In the genomic region with DNA sequence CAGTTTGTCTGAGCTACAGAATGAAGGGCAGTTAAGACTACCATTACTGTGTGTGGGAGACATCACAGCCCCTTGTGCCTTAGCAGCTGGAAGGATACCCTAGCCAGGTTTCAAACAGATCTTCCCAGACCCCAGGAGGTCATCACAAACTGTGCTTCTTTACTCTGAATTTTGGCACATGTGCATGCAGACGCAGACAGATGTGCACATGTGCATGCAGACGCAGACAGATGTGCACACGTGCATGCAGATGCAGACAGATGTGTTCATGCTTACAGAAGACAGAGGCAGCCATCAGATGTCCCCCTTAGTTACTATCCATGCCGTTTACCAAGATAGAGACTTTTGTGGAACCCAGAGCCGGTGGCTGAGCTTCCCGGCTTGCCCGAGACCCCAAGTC, we compare ENCODE assay signal across 13 mouse cellular contexts. TPM values are rescaled to one million over a fixed set of nuclear protein-coding genes. Genes with fewer than 3 reads are reported as not detected.
DNase-seq lines count a peak whose midpoint lies in the region; ATAC-seq and TF ChIP-seq lines count a peak whose summit lies in the region.
"Had no signal": no experiment of that assay in that cellular context is flagged by ENCODE, and none has a peak within 500 bp of the region (broad histone marks: within the 10 kb centered on the region; RNA-seq: fewer than 3 reads in every experiment).

No protein-coding gene starts in this region.

- H3K4me2 ChIP-seq in hindbrain, embryonic 15.5 days = no peak overlapping the region
- no peak overlapping the region for H3K4me2 ChIP-seq in hindbrain, postnatal 0 days (ENCODE audit: low read depth, low read length)
- H3K4me2 ChIP-seq in liver, embryonic 15.5 days = peak overlapping the region; percentile 90
- H3K4me2 ChIP-seq: hindbrain, embryonic 14.5 days; limb, embryonic 13.5 days; midbrain, embryonic 15.5 days had no signal

- H3K4me3 ChIP-seq in hindbrain, embryonic 15.5 days = no peak overlapping the region
- no peak overlapping the region for H3K4me3 ChIP-seq in hindbrain, postnatal 0 days (ENCODE audit: low read length)
- no peak overlapping the region for H3K4me3 ChIP-seq in thymus, adult 2 months (ENCODE audit: control insufficient read depth, insufficient read depth, low read length)
- H3K4me3 ChIP-seq in liver, embryonic 15.5 days (replicated peaks) = no peak overlapping the region
- H3K4me3 ChIP-seq: limb, embryonic 13.5 days; midbrain, embryonic 15.5 days had no signal

- no peaks in the 10 kb centered on the region for H3K36me3 ChIP-seq in hindbrain, embryonic 15.5 days
- H3K36me3 ChIP-seq in hindbrain, postnatal 0 days (ENCODE audit: insufficient read depth, low read length) = no peaks in the 10 kb centered on the region
- H3K36me3 ChIP-seq in thymus, adult 2 months (ENCODE audit: control insufficient read depth, insufficient read depth, low read length) = no peaks in the 10 kb centered on the region
- peaks cover 10% of the 10 kb centered on the region for H3K36me3 ChIP-seq in liver, embryonic 15.5 days (replicated peaks)
- H3K36me3 ChIP-seq: midbrain, embryonic 15.5 days had no signal

- TF ChIP-seq POLR2A in thymus, adult 2 months (IDR thresholded peaks at IDR 0.05; ENCODE audit: control insufficient read depth, extremely low read depth, insufficient read depth, low read length, poor library complexity) = no peak

- H3K9me3 ChIP-seq in hindbrain, embryonic 15.5 days = no peaks in the 10 kb centered on the region
- H3K9me3 ChIP-seq in hindbrain, postnatal 0 days (ENCODE audit: low read length) = no peaks in the 10 kb centered on the region
- no peaks in the 10 kb centered on the region for H3K9me3 ChIP-seq in liver, embryonic 15.5 days (replicated peaks)
- H3K9me3 ChIP-seq: limb, embryonic 13.5 days; midbrain, embryonic 15.5 days had no signal

- no peaks in the 10 kb centered on the region for H3K27me3 ChIP-seq in hindbrain, embryonic 15.5 days
- H3K27me3 ChIP-seq in hindbrain, postnatal 0 days (ENCODE audit: insufficient read depth, low read length) = no peaks in the 10 kb centered on the region
- H3K27me3 ChIP-seq in thymus, adult 2 months (ENCODE audit: control insufficient read depth, insufficient read depth, low read length) = no peaks in the 10 kb centered on the region
- no peaks in the 10 kb centered on the region for H3K27me3 ChIP-seq in liver, embryonic 15.5 days
- H3K27me3 ChIP-seq: limb, embryonic 13.5 days; midbrain, embryonic 15.5 days had no signal

- peaks cover 48% of the 10 kb centered on the region for H3K4me1 ChIP-seq in hindbrain, embryonic 15.5 days (replicated peaks)
- peaks cover 42% of the 10 kb centered on the region for H3K4me1 ChIP-seq in hindbrain, postnatal 0 days (ENCODE audit: insufficient read depth, low read length)
- H3K4me1 ChIP-seq in thymus, adult 2 months (replicated peaks; ENCODE audit: control insufficient read depth, insufficient read depth, low read length) = peaks cover 92% of the 10 kb centered on the region
- peaks cover 99% of the 10 kb centered on the region for H3K4me1 ChIP-seq in liver, embryonic 15.5 days (replicated peaks)

- WGBS in hindbrain, embryonic 15.5 days = 94% methylated on average over 7 of the region's 7 CpGs
- 82% methylated on average over 7 of the region's 7 CpGs for WGBS in hindbrain, postnatal 0 days
- 57% methylated on average over 7 of the region's 7 CpGs for WGBS in thymus, adult 2 months
- 71% methylated on average over 7 of the region's 7 CpGs for WGBS in liver, embryonic 15.5 days (ENCODE audit: insufficient replicate concordance)

- no peak overlapping the region for H3K9ac ChIP-seq in hindbrain, embryonic 15.5 days
- no peak overlapping the region for H3K9ac ChIP-seq in hindbrain, postnatal 0 days (replicated peaks; ENCODE audit: low read length)
- no peak overlapping the region for H3K9ac ChIP-seq in liver, embryonic 15.5 days
- H3K9ac ChIP-seq: hindbrain, embryonic 14.5 days; limb, embryonic 13.5 days; midbrain, embryonic 15.5 days had no signal

- 0 out of 2 replicates have a peak overlapping the region, but pooled peaks have one; percentile 10 for H3K27ac ChIP-seq in hindbrain, embryonic 15.5 days (replicated peaks)
- H3K27ac ChIP-seq in hindbrain, postnatal 0 days = no peak overlapping the region
- peak overlapping the region; percentile 98 for H3K27ac ChIP-seq in thymus, adult 2 months (ENCODE audit: control insufficient read depth, insufficient read depth, low read length)
- H3K27ac ChIP-seq in liver, embryonic 15.5 days (replicated peaks) = peak overlapping the region; percentile 82
- H3K27ac ChIP-seq: hindbrain, embryonic 14.5 days; limb, embryonic 13.5 days; midbrain, embryonic 15.5 days had no signal

- no peak for DNase-seq in hindbrain, postnatal 0 days (ENCODE audit: low spot score)
- DNase-seq in thymus, adult 2 months = no peak
- no peak for DNase-seq in thymus, postnatal 25 days
- DNase-seq: cerebellum, adult 8-10 months; layer of hippocampus, postnatal 36 days; right cerebral cortex, postnatal 4 days had no signal

- ATAC-seq in hindbrain, embryonic 15.5 days (ENCODE audit: low FRiP score, low read depth) = no peak
- ATAC-seq in hindbrain, postnatal 0 days = no peak
- ATAC-seq in liver, embryonic 15.5 days (ENCODE audit: insufficient read depth) = no peak
- ATAC-seq in activated CD4-positive, CD25-positive, alpha-beta regulatory T cell, adult 4 months = no peak
- no peak for ATAC-seq in cerebellum, adult (ENCODE audit: insufficient number of reproducible peaks, low FRiP score, low TSS enrichment)
- ATAC-seq: midbrain, embryonic 15.5 days had no signal

- TF ChIP-seq CTCF in hindbrain, postnatal 0 days (IDR thresholded peaks at IDR 0.05; ENCODE audit: low read depth) = no peak
- no peak for TF ChIP-seq CTCF in thymus, adult 2 months (IDR thresholded peaks at IDR 0.05; ENCODE audit: borderline replicate concordance, control insufficient read depth, extremely low read depth, insufficient read depth, low read length, poor library complexity)

RNA-seq across cellular contexts. Expression of a gene that starts 6.9 kb away (rescaled TPM):
- polyA plus RNA-seq in hindbrain, embryonic 15.5 days (2015; fragmentation: Nextera tagmentation; extraction: Ambion mirVana) = 25.7 and 31.9 TPM in 2 replicates
- 138 and 142 TPM in 2 replicates for total RNA-seq in hindbrain, postnatal 0 days (2014; rRNA removed)
- 25.8 and 26.2 TPM in 2 replicates for polyA plus RNA-seq in hindbrain, postnatal 0 days (2015; fragmentation: Nextera tagmentation; extraction: Ambion mirVana)
- polyA plus RNA-seq in thymus, adult 2 months (2012; rRNA removed) = 515 and 528 TPM in 2 replicates
- polyA plus RNA-seq in liver, embryonic 15.5 days (2015; fragmentation: Nextera tagmentation; extraction: Ambion mirVana) = 12.4 and 13.2 TPM in 2 replicates
- polyA plus RNA-seq in activated CD4-positive, CD25-positive, alpha-beta regulatory T cell, adult 4 months (2017; shearing (Covaris generic)) = 100 to 1,000 TPM in 1 of 2 experiments, 10 to 100 TPM in 1; 83.4 to 101 TPM

RNA-seq across cellular contexts. Expression of a gene that starts 16.2 kb away (rescaled TPM):
- 58.3 and 63.4 TPM in 2 replicates for polyA plus RNA-seq in hindbrain, embryonic 15.5 days (2015; fragmentation: Nextera tagmentation; extraction: Ambion mirVana)
- total RNA-seq in hindbrain, postnatal 0 days (2014; rRNA removed) = 97.2 and 121 TPM in 2 replicates
- 70.9 and 71.5 TPM in 2 replicates for polyA plus RNA-seq in hindbrain, postnatal 0 days (2015; fragmentation: Nextera tagmentation; extraction: Ambion mirVana)
- polyA plus RNA-seq in thymus, adult 2 months (2012; rRNA removed) = 56.0 and 61.4 TPM in 2 replicates
- polyA plus RNA-seq in liver, embryonic 15.5 days (2015; fragmentation: Nextera tagmentation; extraction: Ambion mirVana) = 0.90 and 1.5 TPM in 2 replicates
- 1 to 10 TPM; 1.5 to 2.1 TPM for polyA plus RNA-seq in activated CD4-positive, CD25-positive, alpha-beta regulatory T cell, adult 4 months (2017; shearing (Covaris generic))

RNA-seq across cellular contexts. Expression of a gene that starts 30.1 kb away (rescaled TPM):
- polyA plus RNA-seq in hindbrain, embryonic 15.5 days (2015; fragmentation: Nextera tagmentation; extraction: Ambion mirVana) = 15.9 and 18.5 TPM in 2 replicates
- total RNA-seq in hindbrain, postnatal 0 days (2014; rRNA removed) = 64.6 and 69.6 TPM in 2 replicates
- polyA plus RNA-seq in hindbrain, postnatal 0 days (2015; fragmentation: Nextera tagmentation; extraction: Ambion mirVana) = 18.9 and 21.8 TPM in 2 replicates
- 72.7 and 94.1 TPM in 2 replicates for polyA plus RNA-seq in thymus, adult 2 months (2012; rRNA removed)
- polyA plus RNA-seq in liver, embryonic 15.5 days (2015; fragmentation: Nextera tagmentation; extraction: Ambion mirVana) = 2.0 and 2.3 TPM in 2 replicates
- polyA plus RNA-seq in activated CD4-positive, CD25-positive, alpha-beta regulatory T cell, adult 4 months (2017; shearing (Covaris generic)) = 10 to 100 TPM in 1 of 2 experiments, 1 to 10 TPM in 1; 8.8 to 11.4 TPM

Comparison
In these comparisons a context has a peak if more than half of its experiments do, and no peak if none do; other contexts are left out.
1. RNA of a gene that starts 16.2 kb away (polyA plus RNA-seq): 70.9 to 71.5 TPM in hindbrain, postnatal 0 days, 58.3 to 63.4 TPM in hindbrain, embryonic 15.5 days and 56.0 to 61.4 TPM in thymus, adult 2 months; 1.5 to 2.1 TPM in activated CD4-positive, CD25-positive, alpha-beta regulatory T cell, adult 4 months and 0.90 to 1.5 TPM in liver, embryonic 15.5 days; every median in the first group is over 10 times any median in the second.